Mouse (Mus musculus) liver, adult 2 months (tissue): Measurements from ENCODE around the gene Epp13.

Source experiments
- CTCF ChIP-seq: fragments of 200-500 bp; IDR thresholded peaks from 2 replicates; pipeline ENCODE4 v1.5.1; 2011; ENCODE audit warnings: low read depth, low read length, control low read depth
- POLR2A ChIP-seq: fragments of 200-500 bp; IDR thresholded peaks from 2 replicates; pipeline ENCODE4 v1.6.1; 2011; ENCODE audit warnings: low read length, control low read depth; ENCODE audit not compliant: insufficient read depth; ENCODE audit errors: extremely low read depth

DNA sequence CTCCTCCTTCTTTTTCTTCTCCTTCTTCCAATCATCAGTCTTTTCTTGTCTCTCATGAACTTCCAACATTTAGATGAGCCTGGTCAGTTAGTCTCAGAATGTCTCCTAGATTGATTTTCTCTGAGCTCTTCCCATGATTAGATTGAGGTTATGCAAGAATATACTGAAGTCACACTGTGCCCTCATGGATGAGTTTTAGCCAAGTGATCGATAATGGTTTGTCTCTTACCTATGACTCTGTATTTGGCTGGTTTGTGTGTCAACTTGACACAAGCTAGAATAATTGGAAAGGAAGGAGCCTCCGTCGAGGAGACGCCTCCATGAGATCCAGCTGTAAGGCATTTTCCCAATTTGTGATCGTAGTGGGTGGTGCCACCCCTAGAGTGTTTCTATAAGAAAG lies 1.9 kb downstream of the Epp13 start:
- TF ChIP-seq CTCF (no peak), POLR2A (no peak)
